Mouse (Mus musculus): ENCODE data around the gene Hist1h4i. TPM values are rescaled to one million over a fixed set of nuclear protein-coding genes. Genes with fewer than 3 reads are reported as not detected.
A peak's percentile ranks its signal among the peaks of the same experiment; 100 is the strongest.

Hist1h4i gene
- total and polyA plus RNA-seq, 2 experiments from 2014 or later, result 5.1 to 39.3 TPM

GRCm38 (mm10) chr13:21999147-21999546, 42.0 kb downstream of the Hist1h4i start:
- no peak overlapping the region for H3K27ac ChIP-seq
- TF ChIP-seq CTCF (IDR thresholded peaks at IDR 0.05; ENCODE audit: low read depth), result no peak
- H3K4me1 ChIP-seq (ENCODE audit: insufficient read depth, low read length), result no peaks in the 10 kb centered on the region
- ATAC-seq, result no peak
- no peaks in the 10 kb centered on the region for H3K9me3 ChIP-seq (ENCODE audit: low read length)
- H3K36me3 ChIP-seq (ENCODE audit: insufficient read depth, low read length), result no peaks in the 10 kb centered on the region
- H3K27me3 ChIP-seq (ENCODE audit: insufficient read depth, low read length), result peaks cover 96% of the 10 kb centered on the region
- WGBS, result 38% methylated on average over 4 of the region's 4 CpGs
- H3K4me2 ChIP-seq (ENCODE audit: low read depth, low read length), result no peak overlapping the region
- no peak for DNase-seq (ENCODE audit: low spot score)
- H3K4me3 ChIP-seq (ENCODE audit: low read length), result no peak overlapping the region
- H3K9ac ChIP-seq (replicated peaks; ENCODE audit: low read length), result no peak overlapping the region

- Histone ChIP-seq H3K27ac (no peak overlapping the region), H3K9ac (replicated peaks; ENCODE audit: low read length) (no peak overlapping the region), H3K9me3 (ENCODE audit: low read length) (no peaks in the 10 kb centered on the region), H3K4me1 (ENCODE audit: insufficient read depth, low read length) (no peaks in the 10 kb centered on the region), H3K4me3 (ENCODE audit: low read length) (no peak overlapping the region), H3K36me3 (ENCODE audit: insufficient read depth, low read length) (no peaks in the 10 kb centered on the region), H3K27me3 (ENCODE audit: insufficient read depth, low read length) (peaks cover 93% of the 10 kb centered on the region), H3K4me2 (ENCODE audit: low read depth, low read length) (no peak overlapping the region)
- ATAC-seq, result no peak
- no peak for DNase-seq (ENCODE audit: low spot score)
- TF ChIP-seq CTCF (IDR thresholded peaks at IDR 0.05; ENCODE audit: low read depth), result no peak
- WGBS, result 32% methylated on average over 3 of the region's 3 CpGs
Observed at GRCm38 (mm10) chr13:21998412-21998811, 42.8 kb downstream of the Hist1h4i start.

- ATAC-seq (no peak), DNase-seq (ENCODE audit: low spot score) (no peak)
- TF ChIP-seq CTCF (IDR thresholded peaks at IDR 0.05; ENCODE audit: low read depth), result no peak
- no peaks in the 10 kb centered on the region for H3K4me1 ChIP-seq (ENCODE audit: insufficient read depth, low read length)
- H3K9ac ChIP-seq (replicated peaks; ENCODE audit: low read length), result no peak overlapping the region
- H3K36me3 ChIP-seq (ENCODE audit: insufficient read depth, low read length), result no peaks in the 10 kb centered on the region
- no peak overlapping the region for H3K4me3 ChIP-seq (ENCODE audit: low read length)
- no peak overlapping the region for H3K27ac ChIP-seq
- H3K27me3 ChIP-seq (ENCODE audit: insufficient read depth, low read length), result peaks cover 90% of the 10 kb centered on the region
- H3K4me2 ChIP-seq (ENCODE audit: low read depth, low read length), result no peak overlapping the region
- H3K9me3 ChIP-seq (ENCODE audit: low read length), result no peaks in the 10 kb centered on the region
- 7% methylated on average over 4 of the region's 4 CpGs for WGBS
Observed at GRCm38 (mm10) chr13:21997821-21998220, 43.3 kb downstream of the Hist1h4i start.

- Histone ChIP-seq H3K4me2 (ENCODE audit: low read depth, low read length) (peak overlapping the region; percentile 30; the same call in 1 of the 2 replicates), H3K4me1 (ENCODE audit: insufficient read depth, low read length) (no peaks in the 10 kb centered on the region), H3K9me3 (ENCODE audit: low read length) (no peaks in the 10 kb centered on the region), H3K27me3 (ENCODE audit: insufficient read depth, low read length) (peaks cover 87% of the 10 kb centered on the region), H3K36me3 (ENCODE audit: insufficient read depth, low read length) (no peaks in the 10 kb centered on the region), H3K4me3 (ENCODE audit: low read length) (peak overlapping the region; percentile 9; the same call in 1 of the 2 replicates), H3K27ac (no peak overlapping the region), H3K9ac (replicated peaks; ENCODE audit: low read length) (no peak overlapping the region)
- TF ChIP-seq CTCF (IDR thresholded peaks at IDR 0.05; ENCODE audit: low read depth), result no peak
- DNase-seq (ENCODE audit: low spot score) (no peak), ATAC-seq (no peak)
- WGBS, result 3% methylated on average over 21 of the region's 21 CpGs
Observed at GRCm38 (mm10) chr13:21997201-21997820, 43.9 kb downstream of the Hist1h4i start.

GRCm38 (mm10) chr13:21996840-21997185, 44.3 kb downstream of the Hist1h4i start:
- H3K9me3 ChIP-seq (ENCODE audit: low read length), result no peaks in the 10 kb centered on the region
- under 1% methylated on average over 13 of the region's 13 CpGs for WGBS
- H3K4me1 ChIP-seq (ENCODE audit: insufficient read depth, low read length), result no peaks in the 10 kb centered on the region
- no peak for ATAC-seq
- no peak overlapping the region for H3K9ac ChIP-seq (replicated peaks; ENCODE audit: low read length)
- peaks cover 82% of the 10 kb centered on the region for H3K27me3 ChIP-seq (ENCODE audit: insufficient read depth, low read length)
- H3K4me2 ChIP-seq (ENCODE audit: low read depth, low read length), result peak overlapping the region; percentile 30; the same call in 1 of the 2 replicates
- no peak overlapping the region for H3K27ac ChIP-seq
- DNase-seq (ENCODE audit: low spot score), result no peak
- no peak for TF ChIP-seq CTCF (IDR thresholded peaks at IDR 0.05; ENCODE audit: low read depth)
- peak overlapping the region; percentile 9; the same call in 1 of the 2 replicates for H3K4me3 ChIP-seq (ENCODE audit: low read length)
- H3K36me3 ChIP-seq (ENCODE audit: insufficient read depth, low read length), result no peaks in the 10 kb centered on the region

GRCm38 (mm10) chr13:21996101-21996839, 44.9 kb downstream of the Hist1h4i start:
- DNase-seq (ENCODE audit: low spot score) (peak; percentile 56), ATAC-seq (no peak)
- no peaks in the 10 kb centered on the region for H3K36me3 ChIP-seq (ENCODE audit: insufficient read depth, low read length)
- 4% methylated on average over 12 of the region's 12 CpGs for WGBS
- H3K9me3 ChIP-seq (ENCODE audit: low read length), result no peaks in the 10 kb centered on the region
- no peaks in the 10 kb centered on the region for H3K4me1 ChIP-seq (ENCODE audit: insufficient read depth, low read length)
- no peak overlapping the region for H3K27ac ChIP-seq
- H3K4me2 ChIP-seq (ENCODE audit: low read depth, low read length), result peak overlapping the region; percentile 39
- TF ChIP-seq CTCF (IDR thresholded peaks at IDR 0.05; ENCODE audit: low read depth), result no peak
- peak overlapping the region; percentile 25 for H3K4me3 ChIP-seq (ENCODE audit: low read length)
- H3K9ac ChIP-seq (replicated peaks; ENCODE audit: low read length), result no peak overlapping the region
- peaks cover 77% of the 10 kb centered on the region for H3K27me3 ChIP-seq (ENCODE audit: insufficient read depth, low read length)
